Mouse (Mus musculus) effector memory CD4-positive, alpha-beta T cell, adult 5 months (primary cell): ENCODE measurements around the gene Syk. TPM values are rescaled to one million over a fixed set of nuclear protein-coding genes. Genes with fewer than 3 reads are reported as not detected.

ENCODE experiments used
- polyA plus RNA-seq: library from polyadenylated mRNA; unstranded; fragments of 100-300 nt; shearing (Covaris generic); gene quantifications from one replicate; pipeline ENCODE4 v1.2.1, GENCODE M21; 2017

Gene Syk
- 0.50 TPM for polyA plus RNA-seq

DNA sequence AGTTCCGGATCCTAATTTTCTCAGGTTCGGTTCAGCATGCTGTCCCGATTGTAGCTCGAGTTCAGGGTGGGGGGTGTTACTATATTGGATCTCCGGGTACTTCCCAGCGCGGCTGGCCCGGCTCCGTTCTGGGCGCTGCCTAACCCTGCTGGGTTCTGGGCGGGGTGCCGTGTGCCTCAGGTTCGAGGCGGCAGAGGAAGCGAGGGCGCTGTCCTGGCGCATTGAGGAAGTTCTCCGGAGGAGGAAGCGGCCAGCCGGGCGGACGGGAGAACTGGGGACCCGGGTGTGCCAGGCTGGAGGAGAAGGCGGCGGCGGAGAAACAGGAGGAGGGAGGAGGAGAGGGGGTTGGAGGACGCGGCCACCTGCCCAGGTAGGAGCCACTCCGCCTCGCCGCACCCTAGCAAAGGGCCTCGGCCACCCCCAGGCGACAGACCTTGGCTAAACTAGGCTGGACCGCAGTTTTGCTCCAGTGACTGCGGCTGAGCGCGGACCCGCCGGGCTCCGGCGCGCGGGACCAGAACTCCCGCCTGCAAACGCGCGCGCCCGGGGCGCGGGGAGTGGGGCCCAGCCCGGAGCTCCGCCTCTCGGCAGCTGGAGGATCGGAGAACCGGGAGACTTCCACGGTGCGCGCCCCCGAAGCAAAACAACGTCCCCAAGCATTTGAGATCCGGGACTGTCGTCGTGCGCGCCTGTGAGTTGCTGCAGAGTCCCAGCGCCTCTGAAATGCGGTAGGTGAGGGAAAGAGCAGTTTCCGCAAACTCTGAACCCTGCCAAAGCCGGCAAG, at the start of gene Syk:
Gene Syk (plus strand): TSS at position 296 of the 784 bp plus-strand sequence.

Other genes with a start within 250 kb of the Syk start
- gene Diras2, start 51.9 kb upstream of the Syk start, polyA plus RNA-seq: not detected